Mouse (Mus musculus): ENCODE results near the gene Trem1. TPM values are rescaled to one million over a fixed set of nuclear protein-coding genes. Genes with fewer than 3 reads are reported as not detected.

Gene Trem1
- polyA plus RNA-seq, 1 experiment from 2014 or later = 0.30 TPM

DNA sequence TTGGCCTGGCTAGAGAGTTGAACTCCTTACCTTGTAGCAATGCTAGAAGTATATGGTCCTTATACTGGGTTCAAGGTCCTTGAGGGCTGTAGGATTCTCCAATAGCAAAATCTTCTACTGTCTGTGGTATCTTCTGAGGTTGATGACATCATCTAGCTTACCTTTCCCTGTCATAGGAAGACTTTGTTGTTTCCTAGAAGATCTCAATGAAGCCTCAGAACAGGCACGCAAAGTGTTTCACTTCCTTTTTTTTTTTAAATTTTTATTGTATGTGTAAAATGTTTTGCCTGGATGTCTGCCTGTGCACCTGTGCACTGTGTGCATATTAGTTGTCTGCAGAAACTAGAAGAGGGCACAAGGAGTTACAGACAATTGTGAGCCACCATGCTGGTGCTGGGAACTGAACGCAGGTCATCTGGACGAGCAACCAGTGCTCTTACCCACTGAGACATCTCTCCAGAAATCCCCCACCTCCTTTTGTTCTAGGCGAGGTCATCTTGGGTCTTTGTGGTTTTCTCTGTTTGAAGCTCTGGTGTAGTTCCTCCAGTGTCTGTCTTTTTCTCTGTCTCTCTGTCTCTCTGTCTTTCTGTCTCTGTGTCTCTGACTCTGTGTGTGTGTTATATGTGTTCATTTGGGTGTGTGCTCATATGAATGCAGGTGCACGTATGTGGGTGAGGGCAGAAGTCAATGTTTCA is 61.1 kb downstream of the Trem1 start:
- Histone ChIP-seq H3K27ac (no peak overlapping the region), H3K27me3 (no peaks in the 10 kb centered on the region), H3K4me1 (no peaks in the 10 kb centered on the region), H3K9ac (no peak overlapping the region), H3K4me3 (no peak overlapping the region), H3K4me2 (no peak overlapping the region), H3K9me3 (no peaks in the 10 kb centered on the region), H3K36me3 (no peaks in the 10 kb centered on the region)
- no peak for ATAC-seq (ENCODE audit: borderline replicate concordance, extremely low read depth, low FRiP score, low TSS enrichment)
- WGBS = 76% methylated on average over 5 of the region's 5 CpGs

Other genes starting within 250 kb of the Trem1 start
- gene 1700122O11Rik, start 194.5 kb upstream of the Trem1 start, polyA plus RNA-seq (2015; fragmentation: Nextera tagmentation; extraction: Ambion mirVana) = not detected in 2 replicates
- not detected in 2 replicates for gene 1700067P10Rik, start 143.4 kb upstream of the Trem1 start, polyA plus RNA-seq (2015; fragmentation: Nextera tagmentation; extraction: Ambion mirVana)
- not detected in 2 replicates for gene 9830107B12Rik, start 86.5 kb upstream of the Trem1 start, polyA plus RNA-seq (2015; fragmentation: Nextera tagmentation; extraction: Ambion mirVana)
- 0.09 TPM in 1 of 2 replicates, not detected in the other for gene A530064D06Rik, start 65.5 kb upstream of the Trem1 start, polyA plus RNA-seq (2015; fragmentation: Nextera tagmentation; extraction: Ambion mirVana)
- gene Trem3, start 15.0 kb downstream of the Trem1 start, polyA plus RNA-seq (2015; fragmentation: Nextera tagmentation; extraction: Ambion mirVana) = 0.38 and 0.55 TPM in 2 replicates
- 0.13 and 0.37 TPM in 2 replicates for gene Treml4, start 31.5 kb downstream of the Trem1 start, polyA plus RNA-seq (2015; fragmentation: Nextera tagmentation; extraction: Ambion mirVana)
- gene Treml2, start 66.7 kb downstream of the Trem1 start, polyA plus RNA-seq (2015; fragmentation: Nextera tagmentation; extraction: Ambion mirVana) = 0.21 and 0.62 TPM in 2 replicates
- 0.39 and 0.43 TPM in 2 replicates for gene B430306N03Rik, start 83.4 kb downstream of the Trem1 start, polyA plus RNA-seq (2015; fragmentation: Nextera tagmentation; extraction: Ambion mirVana)
- gene Trem2, start 113.6 kb downstream of the Trem1 start, polyA plus RNA-seq (2015; fragmentation: Nextera tagmentation; extraction: Ambion mirVana) = 3.4 and 4.7 TPM in 2 replicates
- 2.7 and 2.9 TPM in 2 replicates for gene Treml1, start 127.1 kb downstream of the Trem1 start, polyA plus RNA-seq (2015; fragmentation: Nextera tagmentation; extraction: Ambion mirVana)
- gene Nfya, start 177.1 kb downstream of the Trem1 start, polyA plus RNA-seq (2015; fragmentation: Nextera tagmentation; extraction: Ambion mirVana) = 17.0 and 19.9 TPM in 2 replicates
- gene Oard1, start 177.2 kb downstream of the Trem1 start, polyA plus RNA-seq (2015; fragmentation: Nextera tagmentation; extraction: Ambion mirVana) = 70.6 and 75.7 TPM in 2 replicates
- 7.5 and 8.7 TPM in 2 replicates for gene Apobec2, start 200.2 kb downstream of the Trem1 start, polyA plus RNA-seq (2015; fragmentation: Nextera tagmentation; extraction: Ambion mirVana)
- 3.6 and 3.8 TPM in 2 replicates for gene Tspo2, start 218.8 kb downstream of the Trem1 start, polyA plus RNA-seq (2015; fragmentation: Nextera tagmentation; extraction: Ambion mirVana)
- gene Unc5cl, start 222.1 kb downstream of the Trem1 start, polyA plus RNA-seq (2015; fragmentation: Nextera tagmentation; extraction: Ambion mirVana) = 2.0 and 2.4 TPM in 2 replicates

Measured in lung, embryonic 15.5 days (tissue).